Mouse (Mus musculus): Measurements from ENCODE around the gene Tes.

DNA sequence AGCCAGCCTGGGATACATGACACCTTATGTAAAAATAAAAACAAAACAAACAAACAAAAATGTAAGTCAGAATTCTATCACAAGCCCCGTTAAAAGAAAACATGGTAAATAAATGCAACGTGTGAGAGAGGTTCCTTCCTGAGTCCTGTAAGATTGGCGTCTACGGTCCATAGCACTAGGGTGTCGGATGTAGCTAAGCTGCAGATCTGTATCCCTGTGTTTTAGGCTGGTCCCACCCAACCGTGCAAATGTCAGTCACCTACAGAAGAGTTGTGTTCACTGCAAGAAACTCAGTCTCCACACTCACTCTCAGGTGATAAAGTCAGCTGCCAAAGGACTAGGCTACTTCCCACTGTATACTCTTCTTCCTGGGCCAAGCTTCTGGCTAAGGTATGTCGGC is 39.1 kb upstream of the Tes start:
- TF ChIP-seq EP300 (IDR thresholded peaks at IDR 0.05; ENCODE audit: low read length) (no peak), ETS1 (conservative IDR thresholded peaks at IDR 0.05; ENCODE audit: low read depth, low read length) (no peak), POLR2A (IDR thresholded peaks at IDR 0.05; ENCODE audit: low read depth, low read length) (no peak), MXI1 (IDR thresholded peaks at IDR 0.05; ENCODE audit: low read depth, low read length) (no peak), NELFE (IDR thresholded peaks at IDR 0.05; ENCODE audit: low read depth, low read length) (no peak), NRF1 (IDR thresholded peaks at IDR 0.05; ENCODE audit: low read depth, low read length) (no peak), UBTF (IDR thresholded peaks at IDR 0.05; ENCODE audit: low read depth, low read length) (no peak), CHD1 (IDR thresholded peaks at IDR 0.05; ENCODE audit: low read depth, low read length) (no peak)

Data from CH12.LX (cell line).